Mouse (Mus musculus): ENCODE measurements around the gene Aimp2.

DNA sequence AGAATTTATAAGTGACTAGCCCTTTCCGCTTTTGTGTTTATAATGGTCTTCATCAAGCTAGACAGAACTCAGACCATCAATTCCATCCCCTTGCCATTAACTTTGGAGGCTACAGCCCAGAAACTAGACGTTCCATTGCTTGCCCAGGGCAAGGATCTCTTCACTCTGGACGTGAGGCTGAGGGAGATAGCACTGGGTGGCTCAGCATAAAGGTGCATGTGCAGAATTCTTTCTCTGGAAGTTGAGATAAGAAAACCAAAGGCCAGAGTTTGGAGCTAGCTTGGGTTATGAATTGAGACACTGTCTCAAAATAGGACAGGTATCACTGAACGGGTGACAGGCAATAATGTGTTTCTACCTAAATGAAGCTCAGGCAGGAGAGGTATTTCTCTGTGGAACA is 5.8 kb downstream of the Aimp2 start:
- TF ChIP-seq CTCF (IDR thresholded peaks at IDR 0.05; ENCODE audit: control insufficient read depth, insufficient read depth, insufficient replicate concordance, low read depth, low read length) = no peak
- no peak for TF ChIP-seq POLR2A (IDR thresholded peaks at IDR 0.05; ENCODE audit: control insufficient read depth, low read depth, low read length)
